Mouse (Mus musculus) forebrain, embryonic 14.5 days (tissue): Measurements from ENCODE around the gene Slc45a1. TPM values are rescaled to one million over a fixed set of nuclear protein-coding genes. Genes with fewer than 3 reads are reported as not detected.
"Not testable (repeated sequence)": the region's sequence is repeated elsewhere in the genome, so short reads cannot be mapped to it uniquely, and the experiment has no call there.

Source experiments
- ATAC-seq: fragments of 200-750 bp; cut with Nextera tagmentation; 2 replicates; pipeline ENCODE4 v1.8.0; 2017; ENCODE audit warnings: mild to moderate bottlenecking, moderate library complexity
- DNase-seq: peaks from one replicate; pipeline ENCODE4 v3.0.0-alpha.2; 2015; ENCODE audit warnings: low spot score
- H3K27ac ChIP-seq: fragments of 300-500 bp; sonication (generic); 2 replicates; pipeline ENCODE4 v1.5.1; 2014; ENCODE audit warnings: low read depth, mild to moderate bottlenecking, control low read depth, low read length, moderate library complexity
- H3K27me3 ChIP-seq: fragments of 300-500 bp; sonication (generic); replicated peaks from 2 replicates; pipeline ENCODE4 v1.6.1; 2014; ENCODE audit warnings: low read length, control low read depth, mixed read lengths; ENCODE audit not compliant: control insufficient read depth, insufficient read depth
- H3K36me3 ChIP-seq: fragments of 300-500 bp; sonication (generic); 2 replicates; pipeline ENCODE4 v1.6.1; 2014; ENCODE audit warnings: low read length, control low read depth; ENCODE audit not compliant: control insufficient read depth, insufficient read depth
- H3K4me1 ChIP-seq: fragments of 300-500 bp; sonication (generic); 2 replicates; pipeline ENCODE4 v1.6.1; 2014; ENCODE audit warnings: antibody characterized with exemption, low read length, control low read depth; ENCODE audit not compliant: control insufficient read depth, insufficient read depth
- H3K4me2 ChIP-seq: fragments of 300-500 bp; sonication (generic); 2 replicates; pipeline ENCODE4 v1.6.1; 2014; ENCODE audit warnings: mild to moderate bottlenecking, control low read depth, low read length
- H3K4me3 ChIP-seq: fragments of 300-500 bp; sonication (generic); 2 replicates; pipeline ENCODE4 v1.5.1; 2014; ENCODE audit warnings: low read depth, low read length, control low read depth
- H3K9ac ChIP-seq: fragments of 300-500 bp; sonication (generic); 2 replicates; pipeline ENCODE4 v1.6.1; 2014; ENCODE audit warnings: mild to moderate bottlenecking, low read length, control low read depth, moderate library complexity
- H3K9me3 ChIP-seq: fragments of 300-500 bp; sonication (generic); replicated peaks from 2 replicates; pipeline ENCODE4 v1.6.1; 2016; ENCODE audit warnings: low read length, control low read depth, mixed read lengths; ENCODE audit not compliant: control insufficient read depth
- WGBS: fragments of 180-500 bp; shearing (Covaris S2); extraction: QIAGEN DNeasy Blood & Tissue Kit; methylation state at CpG from one replicate; pipeline ENCODE4 v1.1.7; 2014; 5-methylcytosine and 5-hydroxymethylcytosine counted together
- polyA plus RNA-seq: library from polyadenylated mRNA; unstranded; fragments of >200 nt; fragmentation: Nextera tagmentation; extraction: Ambion mirVana; gene quantifications from 2 replicates; pipeline ENCODE4 v1.2.1, GENCODE M21; 2014

Slc45a1 gene
- polyA plus RNA-seq, 1 experiment from 2014 or later: 13.1 TPM

- no peak for ATAC-seq
- WGBS: 96% methylated on average over 1 of the region's 1 CpGs
- H3K4me1 ChIP-seq: peaks cover 20% of the 10 kb centered on the region
These were observed 48.5 kb downstream of the Slc45a1 start for GRCm38 (mm10) chr4:150603366-150604061.

GRCm38 (mm10) chr4:150601489-150601888 is 50.5 kb downstream of the Slc45a1 start:
- Histone ChIP-seq H3K27me3 (no peaks in the 10 kb centered on the region), H3K4me1 (peaks cover 13% of the 10 kb centered on the region), H3K36me3 (no peaks in the 10 kb centered on the region), H3K27ac (0 out of 2 replicates have a peak overlapping the region, but pooled peaks have one; percentile 34), H3K9ac (no peak overlapping the region), H3K9me3 (no peaks in the 10 kb centered on the region), H3K4me2 (no peak overlapping the region), H3K4me3 (no peak overlapping the region)
- DNase-seq (peak; percentile 30), ATAC-seq (no peak)
- WGBS: 55% methylated on average over 10 of the region's 10 CpGs

More at GRCm38 (mm10) chr4:150603366-150604061, 48.5 kb downstream of the Slc45a1 start:
- H3K9me3 ChIP-seq: no peaks in the 10 kb centered on the region
- no peak overlapping the region for H3K27ac ChIP-seq
- H3K4me3 ChIP-seq: no peak overlapping the region
- DNase-seq: no peak
- H3K27me3 ChIP-seq: no peaks in the 10 kb centered on the region
- no peak overlapping the region for H3K9ac ChIP-seq
- H3K4me2 ChIP-seq: no peak overlapping the region
- H3K36me3 ChIP-seq: no peaks in the 10 kb centered on the region

GRCm38 (mm10) chr4:150600503-150600902 is 51.5 kb downstream of the Slc45a1 start:
- not testable (repeated sequence) for H3K9ac ChIP-seq, DNase-seq, H3K27me3 ChIP-seq, H3K9me3 ChIP-seq, H3K4me2 ChIP-seq, H3K4me1 ChIP-seq, ATAC-seq, H3K27ac ChIP-seq, H3K36me3 ChIP-seq, H3K4me3 ChIP-seq
- WGBS: 90% methylated on average over 2 of the region's 2 CpGs

- Histone ChIP-seq H3K4me1 (no peaks in the 10 kb centered on the region), H3K27me3 (no peaks in the 10 kb centered on the region), H3K4me3 (no peak overlapping the region), H3K36me3 (no peaks in the 10 kb centered on the region), H3K9me3 (no peaks in the 10 kb centered on the region), H3K9ac (no peak overlapping the region), H3K27ac (no peak overlapping the region), H3K4me2 (no peak overlapping the region)
- ATAC-seq (no peak), DNase-seq (no peak)
- 68% methylated on average over 3 of the region's 3 CpGs for WGBS
These were observed 52.6 kb downstream of the Slc45a1 start for GRCm38 (mm10) chr4:150599119-150599992.

- Histone ChIP-seq H3K4me1 (no peaks in the 10 kb centered on the region), H3K4me2 (no peak overlapping the region), H3K27ac (no peak overlapping the region), H3K36me3 (no peaks in the 10 kb centered on the region), H3K27me3 (no peaks in the 10 kb centered on the region), H3K9me3 (no peaks in the 10 kb centered on the region), H3K4me3 (no peak overlapping the region), H3K9ac (no peak overlapping the region)
- no peak; the same call in 1 of the 2 replicates for ATAC-seq
- peak; percentile 69 for DNase-seq
- 73% methylated on average over 1 of the region's 1 CpGs for WGBS
These were observed 53.3 kb downstream of the Slc45a1 start for GRCm38 (mm10) chr4:150598686-150599085.

GRCm38 (mm10) chr4:150595991-150596390 is 56.0 kb downstream of the Slc45a1 start:
- ATAC-seq (no peak), DNase-seq (no peak)
- H3K27me3 ChIP-seq: no peaks in the 10 kb centered on the region
- H3K9me3 ChIP-seq: no peaks in the 10 kb centered on the region
- 87% methylated on average over 5 of the region's 5 CpGs for WGBS
- H3K4me2 ChIP-seq: no peak overlapping the region
- H3K9ac ChIP-seq: no peak overlapping the region
- no peaks in the 10 kb centered on the region for H3K36me3 ChIP-seq
- no peak overlapping the region for H3K27ac ChIP-seq
- H3K4me1 ChIP-seq: no peaks in the 10 kb centered on the region; the same call in 1 of the 2 replicates
- no peak overlapping the region for H3K4me3 ChIP-seq

GRCm38 (mm10) chr4:150595071-150595470 is 56.9 kb downstream of the Slc45a1 start:
- DNase-seq (no peak), ATAC-seq (no peak)
- no peak overlapping the region for H3K27ac ChIP-seq
- H3K4me3 ChIP-seq: no peak overlapping the region
- WGBS: 79% methylated on average over 3 of the region's 3 CpGs
- no peaks in the 10 kb centered on the region for H3K36me3 ChIP-seq
- H3K27me3 ChIP-seq: no peaks in the 10 kb centered on the region
- H3K4me2 ChIP-seq: no peak overlapping the region
- no peaks in the 10 kb centered on the region for H3K9me3 ChIP-seq
- H3K9ac ChIP-seq: no peak overlapping the region
- peaks cover 5% of the 10 kb centered on the region; the same call in 1 of the 2 replicates for H3K4me1 ChIP-seq

GRCm38 (mm10) chr4:150594298-150594829 is 57.6 kb downstream of the Slc45a1 start:
- H3K36me3 ChIP-seq: no peaks in the 10 kb centered on the region
- DNase-seq: no peak
- no peaks in the 10 kb centered on the region for H3K27me3 ChIP-seq
- no peak overlapping the region for H3K27ac ChIP-seq
- no peak overlapping the region for H3K4me3 ChIP-seq
- H3K9ac ChIP-seq: no peak overlapping the region
- WGBS: 93% methylated on average over 4 of the region's 4 CpGs
- no peak overlapping the region for H3K4me2 ChIP-seq
- ATAC-seq: no peak
- peaks cover 5% of the 10 kb centered on the region; the same call in 1 of the 2 replicates for H3K4me1 ChIP-seq
- no peaks in the 10 kb centered on the region for H3K9me3 ChIP-seq
